In genomic region chr12:76474802-76475201, GRCm38 (mm10) we compare ENCODE assay signal across 23 mouse cellular contexts. TPM values are rescaled to one million over a fixed set of nuclear protein-coding genes. Genes with fewer than 3 reads are reported as not detected.
"Had no signal": no experiment of that assay in that cellular context is flagged by ENCODE, and none has a peak within 500 bp of the region (broad histone marks: within the 10 kb centered on the region; RNA-seq: fewer than 3 reads in every experiment).

No protein-coding gene starts in this region.

- H3K4me3 ChIP-seq: limb, embryonic 10.5 days; limb, embryonic 13.5 days; liver, embryonic 12.5 days; liver, embryonic 15.5 days; lung, embryonic 15.5 days; midbrain, embryonic 12.5 days; neural tube, embryonic 12.5 days; neural tube, embryonic 15.5 days; stomach, embryonic 15.5 days had no signal

- H3K9ac ChIP-seq: limb, embryonic 13.5 days; liver, embryonic 12.5 days; liver, embryonic 15.5 days; lung, embryonic 15.5 days; midbrain, embryonic 12.5 days; neural tube, embryonic 12.5 days; neural tube, embryonic 15.5 days; stomach, embryonic 15.5 days had no signal

- H3K9me3 ChIP-seq: limb, embryonic 10.5 days; limb, embryonic 13.5 days; liver, embryonic 12.5 days; liver, embryonic 15.5 days; lung, embryonic 15.5 days; midbrain, embryonic 12.5 days; neural tube, embryonic 12.5 days; neural tube, embryonic 15.5 days; stomach, embryonic 15.5 days had no signal

- H3K36me3 ChIP-seq: limb, embryonic 10.5 days; limb, embryonic 13.5 days; liver, embryonic 12.5 days; liver, embryonic 15.5 days; lung, embryonic 15.5 days; midbrain, embryonic 12.5 days; neural tube, embryonic 12.5 days; neural tube, embryonic 15.5 days; stomach, embryonic 15.5 days had no signal

- H3K27me3 ChIP-seq: limb, embryonic 13.5 days; liver, embryonic 12.5 days; liver, embryonic 15.5 days; lung, embryonic 15.5 days; midbrain, embryonic 12.5 days; neural tube, embryonic 12.5 days; neural tube, embryonic 15.5 days; stomach, embryonic 15.5 days had no signal

- H3K4me1 ChIP-seq: liver, embryonic 15.5 days; midbrain, embryonic 12.5 days had no signal

- DNase-seq: kidney, adult 9 months; kidney, postnatal 14 days; kidney, postnatal 4 days; liver; lung, adult 18-20 months; lung, postnatal 10 days; lung, postnatal 36 days; right cerebral cortex, adult 18-20 months; right cerebral cortex, postnatal 14 days; spleen, adult 18-20 months; thymus, adult 2 months; thymus, postnatal 14 days; thymus, postnatal 4 days had no signal

- H3K4me2 ChIP-seq: limb, embryonic 13.5 days; liver, embryonic 12.5 days; liver, embryonic 15.5 days; lung, embryonic 15.5 days; midbrain, embryonic 12.5 days; neural tube, embryonic 12.5 days; neural tube, embryonic 15.5 days; stomach, embryonic 15.5 days had no signal

- H3K27ac ChIP-seq: limb, embryonic 10.5 days; limb, embryonic 13.5 days; liver, embryonic 12.5 days; liver, embryonic 15.5 days; lung, embryonic 15.5 days; midbrain, embryonic 12.5 days; neural tube, embryonic 12.5 days; neural tube, embryonic 15.5 days; stomach, embryonic 15.5 days had no signal

RNA-seq across cellular contexts. Expression of gene Ppp1r36, which starts 57.5 kb away (rescaled TPM):
- total RNA-seq: megakaryocyte-erythroid progenitor cell, adult 5-6 weeks had no signal
- polyA plus RNA-seq: thymus, adult 2 months had no signal
